Mouse (Mus musculus) erythroblast, embryonic 14.5 days (primary cell): Measurements from ENCODE around the gene Sp7.

Experiments
- GATA1 ChIP-seq: IDR thresholded peaks from 2 replicates; pipeline ENCODE4 v1.6.1; 2012; ENCODE audit warnings: low read length, inconsistent platforms, mixed read lengths
- TAL1 ChIP-seq: IDR thresholded peaks from 3 replicates; pipeline ENCODE4 v1.6.1; 2012; ENCODE audit warnings: low read length, inconsistent platforms, mixed read lengths

GRCm38 (mm10) chr15:102331610-102332015, 35.4 kb downstream of the Sp7 start, which contains the start of gene Myg1:
- TF ChIP-seq GATA1 (no peak), TAL1 (no peak)
